Mouse (Mus musculus) olfactory bulb, adult 2 months (tissue): ENCODE measurements at regions not wholly inside any gene's neighbourhood (a gene's known extent, or its start where the extent isn't known, plus 50 kb on each side); places are given as distances from the start of the nearest gene placed in this dataset.

ENCODE experiments used
- CTCF ChIP-seq: fragments of 200-500 bp; IDR thresholded peaks from 2 replicates; pipeline ENCODE4 v1.5.1; 2012; ENCODE audit warnings: low read depth, mild to moderate bottlenecking, low read length, moderate library complexity; ENCODE audit not compliant: insufficient read depth
- POLR2A ChIP-seq: fragments of 200-500 bp; IDR thresholded peaks from 2 replicates; pipeline ENCODE4 v1.6.1; 2012; ENCODE audit warnings: mild to moderate bottlenecking, low read depth, low read length, moderate library complexity; ENCODE audit not compliant: insufficient read depth

DNA sequence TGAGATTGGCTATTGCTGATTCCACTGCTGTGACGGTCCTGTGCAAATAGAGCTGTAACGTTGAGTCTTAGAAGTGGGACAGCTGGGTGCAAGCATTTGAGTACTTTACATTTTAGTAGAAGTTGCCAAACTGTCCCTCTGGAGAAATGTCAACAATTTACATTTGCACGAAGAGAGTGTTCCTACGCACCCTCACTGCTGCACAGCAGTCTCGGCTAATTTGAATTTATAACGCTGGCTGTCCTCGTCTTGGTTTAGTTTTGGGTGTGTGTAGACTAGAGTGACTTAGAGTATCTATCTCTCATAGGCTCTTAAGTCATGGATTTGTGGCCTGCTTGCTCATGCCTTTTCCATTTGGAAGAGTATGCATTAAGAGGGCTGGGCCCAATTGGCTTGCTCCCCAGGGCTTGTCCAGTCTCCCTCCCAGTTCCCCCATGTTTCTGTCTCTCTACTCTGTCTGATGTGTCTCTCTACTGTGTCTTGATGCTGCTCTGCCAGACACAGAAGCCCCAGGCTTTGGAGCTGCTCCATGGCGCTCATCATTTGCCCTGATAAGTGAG is 79.8 kb upstream of the Mphosph6 start:
- TF ChIP-seq CTCF (no peak), POLR2A (no peak)
